Mouse (Mus musculus) lung, postnatal 4 days (tissue): ENCODE results near the gene Ap1s1.
A peak's percentile ranks its signal among the peaks of the same experiment; 100 is the strongest.

Source experiments
- DNase-seq, 2 experiments: peaks; one replicate each; pipeline ENCODE4 v3.0.0; 2021

Gene Ap1s1

DNA sequence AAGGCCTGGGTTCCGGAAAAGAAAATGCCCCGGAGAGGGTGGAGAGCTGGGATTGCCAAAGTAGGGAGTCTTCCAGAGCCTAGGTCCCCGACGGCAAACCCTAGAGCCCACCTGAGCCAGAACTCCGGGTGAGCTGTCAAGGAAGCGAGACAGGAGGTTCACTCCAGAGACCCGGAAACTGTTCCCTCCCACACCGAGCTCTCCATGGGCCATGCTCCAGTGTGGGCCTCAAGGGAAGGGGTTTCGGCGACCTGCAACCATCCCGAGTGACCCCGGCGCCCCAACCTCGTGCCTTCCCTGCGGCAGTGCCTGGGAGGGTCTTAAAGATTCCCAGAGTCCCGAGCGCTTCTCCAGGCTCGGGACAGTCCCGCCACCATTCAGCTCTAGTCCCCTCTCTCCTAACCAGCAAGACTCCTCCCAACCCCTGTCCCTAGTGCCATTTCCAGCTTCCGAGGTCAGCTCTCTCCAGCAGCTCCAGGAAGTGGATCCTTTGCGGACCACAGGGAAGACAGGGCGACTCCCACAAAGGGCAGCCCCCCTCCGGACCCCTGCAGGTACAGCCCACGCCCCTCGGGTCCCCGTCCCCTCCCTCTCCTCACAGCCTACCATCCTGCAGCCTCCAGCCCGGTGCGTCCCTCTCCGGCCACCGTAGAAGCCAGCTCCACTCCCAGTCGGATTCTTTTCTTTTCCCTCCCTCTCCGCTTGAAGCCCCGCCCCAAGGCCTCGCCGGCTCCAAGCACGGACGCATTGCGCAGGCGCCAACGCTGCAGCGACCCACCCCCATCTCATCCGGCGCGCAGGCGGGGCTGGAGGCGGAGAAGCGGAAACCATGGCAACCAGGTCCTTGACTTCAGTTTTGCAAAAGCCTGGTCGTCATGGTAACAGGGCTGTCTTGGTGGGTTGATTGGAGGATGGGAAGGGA is at the start of gene Ap1s1:
Ap1s1 (minus strand) TSS at position 734 of the 922 bp plus-strand sequence.
- peak; percentile 98 for DNase-seq

DNA sequence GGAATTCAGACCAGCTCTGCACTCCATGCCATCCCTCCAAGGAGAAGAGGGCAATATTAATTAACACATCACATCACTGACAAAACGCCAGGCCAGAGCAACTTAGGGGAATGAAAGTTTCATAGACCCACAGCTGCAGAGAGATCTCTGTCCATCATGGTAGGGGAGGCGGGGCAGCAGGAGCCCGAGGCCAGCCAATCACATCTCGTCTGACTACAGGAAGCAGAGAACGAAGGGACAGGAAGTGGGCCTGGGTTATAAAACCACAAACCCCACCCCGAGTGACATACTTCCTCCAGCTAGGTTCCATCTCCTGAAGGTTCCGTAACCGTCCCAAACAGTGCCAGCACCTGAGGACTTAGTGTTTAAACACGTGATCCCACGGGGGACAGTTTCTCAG is 49.2 kb upstream of the Ap1s1 start:
- DNase-seq = no peak

DNA sequence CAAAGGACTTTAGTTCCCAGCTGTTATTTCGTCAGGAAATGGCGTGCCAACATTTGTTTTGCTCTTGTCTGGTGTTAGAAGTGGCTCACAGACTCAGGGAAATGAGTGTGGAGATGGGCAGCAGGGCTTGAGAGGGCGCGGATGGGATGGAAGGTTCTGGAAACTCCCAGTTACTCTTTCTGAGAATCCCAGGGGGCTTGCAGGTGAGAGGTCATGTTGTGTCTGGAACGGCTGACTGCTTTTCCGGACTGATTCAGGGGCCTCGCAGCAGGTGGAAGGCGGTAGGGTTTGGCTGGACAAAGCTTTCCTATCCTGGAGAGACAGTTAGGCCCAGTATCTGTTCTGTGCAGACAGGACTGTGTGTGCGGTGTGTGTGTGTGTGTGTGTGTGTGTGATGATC is 47.8 kb upstream of the Ap1s1 start:
- no peak for DNase-seq

DNA sequence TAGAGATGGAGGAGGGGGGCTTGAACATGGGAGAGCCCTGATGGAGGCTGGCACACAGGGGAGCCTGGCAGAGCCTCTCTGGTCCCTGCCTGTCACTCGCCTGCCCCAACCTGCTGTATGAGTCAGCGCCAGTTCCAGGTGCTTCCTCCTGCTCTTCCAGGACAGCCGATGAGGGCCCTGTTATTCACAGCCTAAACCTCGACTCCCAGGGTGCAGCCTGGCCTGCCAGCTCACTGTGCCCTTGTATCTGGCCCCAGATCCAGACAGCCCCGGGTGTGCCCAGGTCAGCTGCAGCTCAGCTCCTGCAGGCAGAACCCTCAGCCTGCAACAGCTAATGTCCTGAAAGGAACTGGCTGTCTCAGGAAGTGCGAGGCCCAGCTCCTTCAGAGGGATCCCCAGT is 45.6 kb upstream of the Ap1s1 start:
- DNase-seq = no peak

DNA sequence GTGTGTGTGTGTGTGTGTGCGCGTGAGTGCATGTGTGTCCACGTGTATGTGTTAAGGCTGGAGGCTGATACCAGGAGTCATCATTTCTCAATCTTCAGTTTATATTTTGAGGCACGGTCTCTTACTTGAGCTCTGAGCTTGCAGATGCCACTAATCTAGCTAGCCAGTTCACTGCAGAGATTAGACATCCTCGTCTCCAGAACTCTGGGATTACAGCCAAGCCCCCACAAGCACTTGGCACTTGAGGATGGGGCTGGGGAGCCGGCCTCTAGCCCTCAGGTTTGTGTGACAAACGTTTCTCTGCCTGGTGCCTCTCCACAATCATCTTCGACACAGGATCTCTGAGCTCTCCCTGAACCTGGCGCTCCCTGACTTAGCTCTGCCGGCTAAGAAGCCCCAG is 44.9 kb upstream of the Ap1s1 start:
- no peak for DNase-seq

DNA sequence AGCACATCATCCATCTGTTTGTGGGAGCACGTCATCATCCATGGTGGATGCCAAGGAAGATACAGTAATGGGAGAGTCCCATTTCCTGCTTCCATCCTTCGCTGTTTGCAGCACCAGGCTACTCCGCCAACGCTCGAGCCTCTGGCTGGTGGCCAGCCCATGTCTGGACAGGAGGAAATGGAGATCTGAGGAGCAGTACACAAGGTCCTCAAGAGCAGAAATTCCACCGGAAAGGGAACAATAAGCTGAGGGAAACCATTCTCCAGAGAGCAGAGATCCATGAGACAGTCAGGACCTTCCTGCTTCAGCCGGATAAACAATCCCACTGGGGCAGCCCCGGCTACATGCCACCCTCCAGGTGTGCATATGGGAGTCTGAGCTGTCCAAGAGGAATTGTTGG is 41.5 kb upstream of the Ap1s1 start:
- DNase-seq = peak; percentile 84 to 93

DNA sequence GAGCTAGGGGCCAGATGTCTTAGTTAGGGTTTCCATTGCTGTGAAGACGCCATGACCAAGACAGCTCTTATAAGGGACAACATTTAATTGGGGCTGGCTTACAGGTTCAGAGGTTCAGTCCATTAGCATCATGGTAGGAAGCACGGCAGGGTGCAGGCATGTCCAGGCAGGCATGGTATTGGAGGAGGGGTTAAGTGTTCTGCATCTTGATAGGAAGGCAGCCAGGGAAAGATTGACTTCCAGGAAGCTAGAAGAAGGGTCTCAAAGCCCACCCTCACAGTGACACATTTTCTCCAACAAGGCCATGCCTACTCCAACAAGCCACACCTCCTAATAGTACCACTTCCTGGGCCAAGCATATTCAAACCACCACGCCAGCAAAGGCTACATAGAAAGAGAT is 39.8 kb upstream of the Ap1s1 start:
- DNase-seq = no peak

DNA sequence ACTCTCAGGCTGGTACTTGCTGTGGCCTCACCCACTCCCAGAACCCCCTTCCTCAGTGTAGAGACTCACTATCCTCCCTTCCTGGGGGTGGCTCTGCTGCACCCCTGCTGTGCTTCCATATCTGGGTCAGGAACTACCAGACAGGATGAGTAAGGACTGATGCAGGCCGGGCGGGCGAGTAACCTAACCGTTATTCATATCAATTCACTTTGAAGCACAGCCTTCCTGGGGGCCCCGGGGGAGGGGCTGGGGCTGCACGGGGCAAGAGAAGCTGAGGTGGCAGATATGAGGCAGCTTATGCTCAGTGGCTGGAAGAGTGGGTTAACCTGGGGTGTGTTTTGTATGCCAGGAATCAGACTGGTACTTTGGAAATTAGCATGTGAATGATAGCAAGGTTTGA is 39.1 kb upstream of the Ap1s1 start:
- DNase-seq = no peak

DNA sequence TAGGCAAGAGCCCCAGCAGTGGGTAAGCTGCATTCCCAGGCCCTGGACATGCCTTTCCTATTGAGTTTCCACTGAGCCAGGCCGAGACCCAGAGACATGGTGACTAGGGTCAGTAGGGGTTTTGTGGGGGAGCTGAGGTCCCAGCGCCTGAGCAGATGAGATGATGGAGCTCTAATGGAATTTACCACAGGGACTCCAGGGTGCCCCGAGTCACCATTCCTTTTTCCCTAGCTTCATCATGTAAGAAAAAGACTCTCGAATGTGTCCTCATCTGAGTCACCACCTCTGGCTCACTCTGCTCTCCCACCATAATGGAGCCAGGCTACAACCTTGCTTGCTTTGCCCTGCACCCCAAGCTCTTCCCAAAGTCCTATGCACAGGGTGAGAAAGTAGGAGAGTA is 37.1 kb upstream of the Ap1s1 start:
- DNase-seq = no peak

DNA sequence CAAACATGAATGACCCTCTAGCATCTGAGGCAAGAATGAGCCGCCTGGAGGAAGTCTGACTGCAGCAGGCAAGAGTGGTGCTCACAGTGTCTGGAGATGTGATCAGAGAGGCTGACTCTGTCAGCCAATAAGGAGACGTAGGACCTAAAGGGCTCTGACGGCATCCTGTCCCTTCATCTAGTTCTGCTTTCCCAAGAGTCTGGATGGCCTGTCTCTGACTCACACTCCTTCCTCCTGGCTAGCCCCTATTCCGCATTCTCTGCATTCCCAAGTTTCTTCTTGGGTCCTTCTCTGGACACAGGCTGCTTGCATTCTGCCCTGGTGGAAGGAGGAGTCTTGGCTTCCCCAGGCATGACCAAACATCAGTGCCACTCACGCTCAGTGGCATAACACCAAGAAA is 33.9 kb upstream of the Ap1s1 start:
- DNase-seq = peak; percentile 72 to 80

DNA sequence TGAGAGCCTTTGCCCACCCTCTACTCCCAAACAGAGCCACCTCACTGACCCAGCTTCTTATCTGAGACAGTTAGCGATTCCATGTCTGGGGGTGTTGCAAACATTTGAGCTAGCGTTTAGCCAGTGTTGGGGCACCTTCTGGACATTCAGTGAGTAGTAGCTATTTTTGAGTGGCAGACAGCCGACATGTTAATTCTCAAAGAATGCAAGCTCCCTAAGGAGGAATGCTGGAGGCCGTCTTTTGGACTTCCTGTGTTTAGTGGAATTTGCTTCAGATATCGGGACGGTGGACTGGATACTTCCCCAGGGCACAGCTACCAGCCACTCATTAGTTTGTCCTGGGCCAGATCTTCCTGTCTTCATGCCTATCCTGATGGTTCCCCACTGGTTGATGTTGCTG is 32.7 kb upstream of the Ap1s1 start:
- peak in 1 of 2 experiments; percentile 29 for DNase-seq

DNA sequence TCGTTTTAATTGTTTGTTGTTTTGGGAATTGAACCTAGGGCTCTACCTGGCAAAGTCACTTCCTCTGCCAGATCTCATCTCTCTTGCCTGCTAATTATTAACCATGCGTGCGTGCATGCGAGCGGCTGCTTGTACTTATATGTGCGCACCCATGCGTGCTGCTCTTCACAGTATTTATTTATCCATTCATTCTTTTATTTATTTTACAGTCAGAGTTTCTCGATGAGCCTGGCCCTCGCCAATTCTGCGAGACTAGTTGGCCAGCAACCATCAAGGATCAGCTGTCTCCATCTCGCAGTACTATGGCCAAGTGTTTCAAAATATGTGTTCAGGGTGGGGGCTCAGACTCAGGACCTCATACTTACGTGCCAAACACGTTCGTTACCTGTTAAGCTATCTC is 32.1 kb upstream of the Ap1s1 start:
- DNase-seq = peak; percentile 56 to 83

DNA sequence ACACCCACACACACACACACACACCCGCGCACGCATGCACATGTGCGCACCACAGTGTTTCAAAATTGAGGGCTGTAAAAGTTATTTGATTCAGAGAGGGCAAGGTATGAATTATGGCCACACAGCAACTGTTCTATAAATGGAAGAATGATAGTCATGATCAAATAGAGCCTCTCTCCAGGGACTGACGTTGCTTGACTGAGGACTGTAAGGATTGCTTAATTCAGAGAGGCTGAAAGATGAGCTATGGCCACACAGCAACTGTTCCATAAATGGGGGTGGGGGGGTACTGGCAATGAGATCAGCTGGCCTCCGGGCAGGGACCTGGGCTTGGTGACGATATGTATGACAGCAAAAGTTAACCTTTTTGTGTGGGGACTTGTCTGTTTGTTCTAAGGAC is 31.3 kb upstream of the Ap1s1 start:
- no peak for DNase-seq

DNA sequence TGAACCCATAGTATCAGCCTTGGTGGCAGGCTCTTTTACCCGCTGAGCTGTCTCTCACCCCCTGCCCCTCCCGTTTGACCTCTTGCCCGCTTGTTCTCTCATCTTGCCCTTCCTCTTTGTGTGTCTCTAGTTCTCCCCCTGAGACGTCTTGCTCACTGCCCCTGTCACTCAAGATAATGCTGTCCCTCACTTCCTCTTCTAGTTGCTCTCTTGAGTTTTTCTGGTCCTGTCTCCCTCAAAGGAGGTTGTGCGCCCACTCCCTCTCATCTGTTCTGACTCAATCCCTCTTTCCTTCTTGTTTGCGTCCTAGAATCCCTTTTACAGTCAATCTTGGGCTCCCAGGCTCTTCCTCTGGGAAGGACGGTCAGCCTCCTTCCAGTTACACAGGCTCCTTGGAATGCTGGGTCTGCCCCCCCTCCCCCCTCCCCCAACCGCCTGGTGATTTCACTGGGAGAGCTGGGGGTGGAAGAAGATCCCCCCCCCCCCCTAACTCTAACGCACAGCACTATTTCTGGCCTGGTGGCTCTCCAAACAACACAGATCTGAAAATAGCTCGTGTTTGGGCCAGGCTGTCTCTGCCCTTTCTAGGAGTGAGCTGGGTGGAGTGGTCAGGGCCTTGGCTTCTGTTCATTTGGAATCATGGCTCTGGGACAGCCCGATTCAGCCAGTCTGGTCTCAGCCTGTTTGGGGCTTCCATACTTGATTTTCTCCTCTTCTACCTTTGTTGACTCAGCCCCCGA is 30.4 kb upstream of the Ap1s1 start:
- peak; percentile 57 to 79 for DNase-seq

DNA sequence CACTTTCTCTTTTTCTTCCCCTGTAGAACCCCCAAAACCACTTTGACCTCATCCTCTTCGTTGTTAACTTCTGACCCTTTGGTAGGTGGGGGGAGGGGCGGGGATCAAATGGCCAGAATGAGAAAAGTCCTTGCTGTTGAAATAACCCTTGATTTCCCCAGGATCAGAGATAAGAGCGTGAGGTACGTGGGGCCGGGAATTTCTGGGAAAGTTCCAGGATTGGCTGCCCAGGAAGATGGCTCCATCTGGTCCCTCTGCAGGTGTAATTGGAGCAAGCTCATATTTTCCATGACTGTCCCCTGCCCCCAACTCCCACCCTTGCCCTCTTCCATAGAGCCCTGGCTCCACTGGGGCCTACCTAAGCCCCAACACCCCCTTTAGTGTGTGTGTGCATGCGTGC is 29.8 kb upstream of the Ap1s1 start:
- DNase-seq = peak in 1 of 2 experiments; percentile 29

DNA sequence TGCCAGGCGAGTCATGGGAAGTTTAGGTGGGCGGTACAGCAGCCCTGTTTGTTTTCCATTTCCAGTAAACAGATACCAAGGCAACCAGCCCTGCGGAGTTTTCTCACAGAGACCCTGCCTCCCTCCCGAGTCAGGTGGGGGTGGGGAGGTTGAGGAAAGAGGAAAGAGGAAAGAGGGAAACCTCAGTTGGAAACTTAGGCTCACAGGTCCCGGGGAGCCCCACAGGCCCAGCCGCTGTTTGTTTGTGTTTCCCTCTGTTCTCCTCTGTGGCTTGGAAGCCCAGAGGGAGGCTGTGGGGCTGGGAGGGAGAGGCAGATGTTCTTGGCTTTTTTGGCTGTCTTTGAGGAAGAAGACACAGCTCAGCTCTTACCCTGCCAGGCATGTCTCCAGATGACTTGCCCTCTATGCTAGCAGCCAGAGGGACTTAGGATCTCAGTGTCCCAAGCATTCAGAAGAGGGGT is 28.3 kb upstream of the Ap1s1 start:
- DNase-seq = peak; percentile 42 to 64

DNA sequence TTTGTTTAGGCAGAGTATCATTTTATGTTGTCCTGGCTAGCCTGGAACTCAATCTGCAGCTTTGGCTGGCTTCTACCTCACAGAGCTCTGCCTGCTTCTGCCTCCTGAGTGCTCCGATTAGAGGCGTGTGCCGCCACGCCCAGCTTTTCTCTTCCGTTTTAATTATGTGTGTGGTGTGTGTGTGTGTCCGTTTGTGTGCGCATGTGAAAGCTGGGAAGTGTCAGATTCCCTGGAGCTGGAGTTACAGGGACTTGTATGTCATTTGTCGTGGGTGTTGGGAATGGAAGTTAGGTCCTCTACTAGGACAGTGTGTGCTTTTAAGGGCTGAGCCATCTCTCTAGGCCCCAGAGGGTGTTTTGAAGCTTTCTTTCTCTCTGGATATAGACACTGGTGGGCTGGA is 27.2 kb upstream of the Ap1s1 start:
- DNase-seq = no peak

DNA sequence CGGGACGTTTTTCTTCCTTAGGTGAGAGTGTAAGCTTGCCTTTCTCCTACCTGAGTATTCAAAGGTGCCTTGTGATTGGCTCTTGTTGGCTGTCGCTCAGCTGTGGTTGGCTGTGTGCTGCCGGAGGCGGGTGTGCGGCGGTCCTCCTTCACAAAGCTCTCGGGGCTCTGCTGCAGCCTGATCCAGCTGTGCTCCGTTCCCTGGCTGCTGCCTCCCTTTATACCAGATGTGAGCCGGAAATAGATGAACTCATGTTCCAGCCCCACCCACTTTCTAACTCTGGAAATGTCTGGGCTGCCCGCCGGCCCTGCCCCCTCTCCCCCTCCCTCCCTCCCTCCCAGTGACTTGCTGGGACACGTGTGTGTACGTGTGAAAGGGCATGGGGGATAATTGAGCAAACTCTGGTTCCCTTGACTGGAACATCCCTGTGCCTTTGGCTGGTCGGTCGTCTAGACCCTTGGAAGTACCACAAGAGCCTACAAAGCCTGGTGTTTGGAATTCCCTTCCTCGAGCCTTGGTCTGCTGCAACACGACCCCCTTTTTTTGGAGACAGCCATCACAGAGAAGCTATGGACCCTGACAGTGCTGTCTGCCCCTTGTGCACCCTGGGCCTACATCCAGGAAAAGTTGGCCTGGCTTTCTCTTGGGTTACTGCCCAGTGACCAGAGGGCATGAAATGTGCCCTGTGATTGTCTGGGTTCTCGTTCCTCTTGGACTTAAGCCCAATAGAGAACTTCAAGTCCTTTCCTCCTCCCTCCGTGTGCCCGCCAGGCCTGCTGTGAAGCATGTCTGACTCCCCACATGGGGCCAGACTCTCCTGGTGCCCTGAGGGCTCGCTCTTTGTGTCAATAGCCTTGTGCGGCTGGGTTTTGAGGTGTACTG is 26.4 kb upstream of the Ap1s1 start, which contains the start of gene Serpine1:
Serpine1 (minus strand) TSS at position 190 of the 882 bp plus-strand sequence.
- peak; percentile 89 to 94 for DNase-seq

DNA sequence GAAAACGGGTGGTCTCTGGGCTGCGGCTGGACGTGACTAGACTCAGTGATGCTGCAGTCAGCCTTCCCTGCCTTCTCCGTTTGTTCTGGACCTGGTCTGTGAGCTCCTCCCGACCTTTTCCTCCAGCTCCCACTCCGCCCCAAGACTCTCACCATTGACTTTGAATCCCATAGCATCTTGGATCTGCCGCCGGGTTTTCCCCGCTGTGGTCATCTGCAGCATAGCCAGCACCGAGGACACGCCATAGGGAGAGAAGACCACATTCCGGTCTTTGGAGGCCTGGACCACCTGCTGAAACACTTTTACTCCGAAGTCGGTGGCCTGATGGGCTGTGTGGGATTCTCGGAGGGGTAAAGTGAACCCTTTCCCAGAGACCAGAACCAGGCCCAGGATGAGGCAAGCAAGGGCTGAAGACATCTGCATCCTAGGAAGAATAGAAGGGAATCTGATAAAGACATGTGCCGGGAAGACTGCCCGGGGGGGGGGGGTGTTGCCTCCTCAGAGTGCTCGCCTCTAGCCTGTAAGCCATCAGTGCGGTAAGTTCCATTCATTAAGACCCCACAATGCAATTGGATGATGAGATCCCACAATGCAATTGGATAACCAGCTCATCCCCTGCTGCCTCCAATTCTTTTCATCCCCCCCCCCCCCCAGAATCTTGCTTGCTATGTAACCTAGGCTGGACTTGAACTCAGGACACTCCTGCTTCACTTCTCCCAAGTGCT is 25.1 kb upstream of the Ap1s1 start:
- DNase-seq = no peak

DNA sequence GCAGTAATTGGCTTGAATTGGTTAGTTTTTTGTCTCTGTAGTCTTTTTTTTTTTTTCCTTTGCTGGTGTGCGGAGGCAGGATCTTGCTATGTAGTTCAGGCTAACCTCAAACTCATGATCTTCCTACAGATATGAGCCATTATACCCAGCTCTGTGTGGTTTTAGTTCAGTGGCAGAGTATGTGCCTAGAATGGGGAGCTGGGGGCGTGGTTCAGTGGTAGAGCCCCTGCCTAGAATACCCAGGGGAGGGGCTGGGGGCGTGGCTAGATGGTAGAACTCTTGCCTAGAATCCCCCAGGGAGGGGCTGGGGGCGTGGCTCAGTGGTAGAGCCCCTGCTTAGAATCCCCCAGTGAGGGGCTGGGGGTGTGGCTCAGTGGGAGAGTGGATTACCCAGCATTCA is 22.8 kb upstream of the Ap1s1 start:
- DNase-seq = no peak

DNA sequence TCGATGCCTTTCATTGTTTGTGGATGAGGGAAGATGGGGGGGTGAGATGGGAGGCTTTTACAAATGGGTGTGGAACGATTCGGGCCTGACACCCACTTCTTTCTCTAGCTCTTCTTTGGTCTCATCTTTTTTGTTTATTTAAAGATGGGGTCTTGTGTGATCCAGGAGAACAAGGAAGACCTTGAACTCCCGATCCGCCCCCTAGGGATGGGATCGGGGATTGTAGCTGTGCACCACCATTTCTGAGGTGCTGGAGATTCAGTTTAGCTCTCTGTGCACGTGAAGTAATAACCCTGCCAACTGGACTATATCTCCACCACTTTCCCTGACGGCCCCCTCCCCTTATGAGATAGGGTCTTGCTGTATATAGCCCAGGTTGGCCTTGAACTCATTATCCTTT is 20.0 kb upstream of the Ap1s1 start:
- DNase-seq = no peak

DNA sequence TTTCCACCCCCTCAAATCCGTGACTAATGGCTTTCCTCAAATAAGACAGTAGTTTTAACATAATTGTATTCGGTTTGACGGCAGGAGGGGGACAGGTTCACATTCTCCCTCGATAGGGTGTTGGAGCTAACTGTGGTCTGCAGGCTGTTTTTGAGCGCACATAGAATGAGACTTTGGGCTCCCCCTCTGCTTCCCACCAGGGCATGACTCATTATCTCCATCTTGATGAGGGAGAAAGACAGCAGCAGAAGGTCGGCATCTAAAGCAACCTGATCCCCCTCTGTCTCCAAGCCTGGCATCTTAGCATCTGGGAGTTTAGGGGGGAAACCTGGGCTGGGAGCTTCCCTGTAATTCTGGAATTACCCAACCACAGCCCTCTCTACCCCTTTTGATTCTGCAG is 19.5 kb upstream of the Ap1s1 start:
- no peak for DNase-seq
